Mouse (Mus musculus) gastrocnemius, adult 8-10 months (tissue): ENCODE data around the gene Rgs17. TPM values are rescaled to one million over a fixed set of nuclear protein-coding genes. Genes with fewer than 3 reads are reported as not detected.
"Not testable (repeated sequence)": the region's sequence is repeated elsewhere in the genome, so short reads cannot be mapped to it uniquely, and the experiment has no call there.

ENCODE experiments used
- DNase-seq, 2 experiments: peaks; one replicate each; pipeline ENCODE4 v3.0.0; 2022; ENCODE audit warnings: low spot score in 2 of 2
- total RNA-seq, 4 experiments: library from RNA; stranded (reverse); gene quantifications; 2 replicates each; pipeline ENCODE4 v1.2.4; 2022

The Rgs17 gene
- not detected for total RNA-seq

- no peak for DNase-seq
Observed at GRCm38 (mm10) chr10:5922294-5922828, at the start of gene Rgs17. Gene Rgs17, minus strand, starts transcription at chr10:5922400.

- DNase-seq: no peak
Observed at GRCm38 (mm10) chr10:5967655-5968054, 45.5 kb upstream of the Rgs17 start.

DNA sequence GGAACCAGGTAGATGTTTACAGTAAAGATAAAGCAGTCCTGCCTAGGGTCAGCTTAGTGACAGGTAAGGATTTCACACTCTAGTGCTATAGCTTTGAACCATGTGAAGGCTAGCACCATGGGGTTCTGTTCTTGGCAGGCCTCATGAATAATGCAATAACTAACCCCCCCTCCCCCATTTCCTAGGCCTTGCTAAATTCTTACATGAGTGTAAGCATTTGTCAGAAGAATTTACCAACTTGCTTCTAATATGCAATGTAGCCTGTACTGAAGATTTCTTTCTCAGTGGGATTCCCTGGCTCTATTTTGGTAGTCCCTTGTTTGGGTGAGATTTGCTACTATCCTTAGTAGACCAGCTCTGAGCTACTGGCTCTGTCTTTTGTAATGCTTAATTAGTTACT lies 31.6 kb upstream of the Rgs17 start:
- DNase-seq: not testable (repeated sequence)

DNA sequence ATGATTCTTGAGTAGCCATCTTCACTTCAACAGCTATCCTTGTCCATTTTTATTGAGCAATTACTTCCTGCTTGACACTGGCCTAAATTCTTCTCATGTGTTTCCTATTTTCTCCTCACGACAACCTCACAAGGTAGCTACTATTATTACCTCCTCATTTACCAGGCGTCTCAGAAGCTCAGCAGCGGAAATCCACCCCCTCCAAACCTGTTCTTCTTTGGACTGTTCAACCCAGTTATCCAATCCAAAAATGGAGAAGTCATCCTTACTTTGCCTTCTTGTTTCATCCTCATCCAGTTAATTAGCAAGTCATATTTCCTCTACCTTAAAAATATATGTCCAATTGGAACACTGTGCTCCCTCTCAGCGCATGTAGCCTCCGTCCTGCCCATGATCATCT lies 2.1 kb upstream of the Rgs17 start:
- DNase-seq: no peak

- no peak for DNase-seq
Observed at GRCm38 (mm10) chr10:5923096-5923495, 896 bp upstream of the Rgs17 start.

DNA sequence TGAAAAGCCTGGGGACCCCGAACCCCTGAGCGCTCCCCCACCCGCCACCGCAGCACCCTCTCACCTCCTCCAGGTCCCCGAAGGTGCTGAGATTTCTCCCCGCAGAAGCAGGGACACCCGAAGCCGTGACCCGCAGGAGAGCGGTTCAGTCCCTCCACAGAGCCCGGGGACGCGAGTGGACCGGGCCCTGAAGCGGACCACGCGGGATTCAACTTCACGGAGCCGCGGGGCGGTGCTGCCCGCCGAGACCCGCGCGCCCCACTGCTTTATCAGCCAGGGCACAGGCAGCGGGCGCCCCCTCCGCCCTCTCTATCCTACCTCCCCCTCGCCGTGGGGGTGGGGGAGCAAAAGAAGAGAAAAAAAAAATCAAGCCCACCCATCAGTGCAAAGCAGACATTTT lies 429 bp downstream of the Rgs17 start:
- no peak for DNase-seq

GRCm38 (mm10) chr10:5921031-5921551 lies 1.1 kb downstream of the Rgs17 start:
- no peak for DNase-seq

DNA sequence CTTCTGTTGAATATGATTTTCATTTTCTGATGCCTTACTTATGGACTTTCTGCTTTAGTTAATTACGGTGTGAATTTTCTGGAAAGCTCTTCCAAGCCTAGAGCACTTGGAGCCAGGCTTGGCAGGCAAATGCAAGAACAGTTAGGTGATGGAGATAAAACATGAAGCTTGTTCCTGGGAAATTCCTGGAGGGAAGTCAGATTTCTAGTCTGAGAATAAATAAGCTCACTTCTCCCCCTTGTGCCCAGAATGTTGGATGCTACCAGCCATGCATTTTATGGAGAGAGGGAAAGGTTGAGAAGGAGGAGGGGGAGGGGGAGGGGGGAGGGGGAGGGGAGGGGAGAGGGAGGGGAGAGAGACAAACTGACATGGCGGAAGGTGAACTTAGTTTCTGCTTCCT lies 17.8 kb downstream of the Rgs17 start:
- no peak for DNase-seq

DNA sequence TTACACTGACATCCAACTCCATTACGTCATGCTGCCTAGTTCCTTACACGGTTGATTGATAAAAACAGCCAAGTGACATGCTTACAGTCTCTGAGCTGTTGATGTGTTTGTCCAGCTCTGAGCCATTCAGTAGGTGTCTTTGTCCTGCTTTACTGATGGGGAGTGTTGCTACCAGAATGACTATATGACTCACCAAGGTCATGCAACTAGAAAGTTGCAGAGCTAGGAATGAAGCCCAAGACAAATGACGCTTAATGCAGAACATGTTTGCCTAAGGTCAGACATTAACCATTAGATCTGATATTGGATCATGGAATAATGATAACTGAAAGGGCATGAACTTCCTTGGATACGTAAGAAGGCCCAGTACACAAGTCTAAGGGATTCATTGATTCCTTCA lies 20.4 kb downstream of the Rgs17 start:
- no peak for DNase-seq

DNA sequence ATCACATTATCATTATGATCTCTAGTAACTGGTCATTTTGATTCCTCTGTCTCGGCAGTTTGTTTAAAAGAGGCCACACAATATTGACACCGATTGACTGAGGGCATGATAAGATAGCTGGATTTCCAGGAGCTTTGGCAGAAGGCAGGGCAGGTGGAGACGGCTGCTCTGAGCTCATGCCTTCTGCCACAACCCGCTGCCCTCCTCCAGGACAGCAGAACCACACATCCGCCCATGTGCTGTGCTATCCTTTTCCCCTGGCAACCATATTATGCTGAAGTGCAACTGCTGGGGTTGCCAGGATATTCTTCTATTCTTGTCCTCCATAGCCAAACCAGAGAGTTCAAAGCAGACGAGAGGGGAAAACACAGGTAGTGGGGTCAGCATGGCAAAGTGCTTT lies 21.5 kb downstream of the Rgs17 start:
- no peak for DNase-seq

DNA sequence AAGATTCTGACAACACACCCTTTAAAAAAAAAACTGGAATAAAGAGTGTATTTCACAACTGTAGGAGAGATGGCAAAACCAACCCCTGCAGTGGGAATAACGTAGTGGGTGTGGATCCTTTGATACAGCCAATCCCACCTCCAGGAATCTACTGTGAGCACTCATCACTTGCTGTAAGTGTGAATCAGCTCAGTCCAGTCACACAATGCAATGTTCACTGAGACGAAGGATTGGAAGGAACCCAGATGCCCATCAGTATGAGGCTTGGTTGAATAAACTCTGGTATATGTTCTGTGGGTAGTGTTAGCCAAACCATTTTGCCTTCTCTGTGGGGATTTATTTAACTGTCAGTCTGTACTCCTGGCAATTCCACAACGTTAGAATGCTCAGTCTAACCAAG lies 45.1 kb downstream of the Rgs17 start:
- no peak for DNase-seq

DNA sequence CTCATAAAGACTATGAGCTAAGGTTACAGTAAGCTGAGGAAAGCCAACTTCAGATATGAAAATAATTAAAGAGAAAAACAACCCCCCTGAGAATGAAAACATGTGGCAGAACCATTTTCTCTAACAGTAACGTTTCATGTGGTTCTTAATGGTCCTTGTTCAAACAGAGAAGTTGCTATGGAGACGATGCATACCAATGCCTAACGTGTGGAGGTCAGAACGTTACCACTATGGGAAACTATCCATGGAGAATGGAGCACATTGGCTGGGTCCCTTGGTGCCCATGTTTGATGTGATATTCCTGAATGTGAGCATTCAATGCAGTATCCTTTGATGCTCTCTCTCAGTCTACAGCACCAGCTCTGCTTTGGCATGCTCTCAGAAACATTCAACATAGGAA lies 51.1 kb downstream of the Rgs17 start:
- no peak for DNase-seq

GRCm38 (mm10) chr10:5867981-5868552 lies 54.1 kb downstream of the Rgs17 start:
- DNase-seq: no peak

- DNase-seq: no peak
Observed at GRCm38 (mm10) chr10:5865996-5866395, 56.2 kb downstream of the Rgs17 start.

- DNase-seq: no peak
Observed at GRCm38 (mm10) chr10:5862669-5863068, 59.5 kb downstream of the Rgs17 start.

GRCm38 (mm10) chr10:5860849-5861248 lies 61.4 kb downstream of the Rgs17 start:
- DNase-seq: no peak

DNA sequence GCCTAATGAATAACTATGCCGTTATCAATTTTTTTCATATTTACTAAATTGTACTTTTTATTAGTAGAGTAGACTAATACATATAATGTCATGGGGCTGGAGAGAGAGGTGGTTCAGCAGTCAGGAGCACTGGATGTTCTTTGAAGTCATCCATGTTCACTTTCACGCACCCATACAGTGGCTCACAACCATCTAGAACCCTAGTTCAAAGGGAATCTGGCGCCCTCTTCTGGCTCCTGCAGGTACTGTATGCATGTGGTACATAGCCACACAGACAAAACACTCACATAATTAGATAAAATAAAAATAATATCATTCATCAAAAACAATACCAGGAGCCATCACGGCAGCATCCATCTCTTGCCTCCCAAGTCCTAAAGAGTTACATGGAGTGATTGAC lies 62.5 kb downstream of the Rgs17 start:
- no peak for DNase-seq

DNA sequence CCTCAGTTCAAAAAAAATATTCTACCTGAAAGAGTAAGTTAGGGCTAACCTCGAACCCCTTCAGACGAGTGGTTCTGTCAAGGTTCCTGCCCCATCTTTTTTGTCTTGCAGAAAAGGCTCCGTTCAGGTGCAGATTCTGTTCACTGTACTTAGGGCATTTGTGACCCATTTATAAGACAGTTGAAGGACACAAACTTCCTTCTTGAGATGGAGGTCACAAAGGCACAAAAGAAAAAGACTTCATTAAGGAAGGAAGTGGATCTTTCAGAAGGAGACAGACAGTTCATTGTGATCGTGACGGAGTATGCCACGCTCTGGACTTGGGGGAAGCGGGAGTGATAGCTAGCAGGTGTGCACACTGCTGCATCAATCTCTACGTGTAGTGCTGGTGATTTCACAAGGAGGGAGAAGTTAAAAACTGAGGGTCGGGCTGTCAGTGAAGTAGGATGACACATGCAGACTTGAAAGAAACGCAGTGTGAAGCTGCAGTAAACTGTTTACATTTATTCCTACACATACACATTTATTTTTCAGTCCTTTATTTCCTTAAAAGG lies 64.1 kb downstream of the Rgs17 start:
- no peak for DNase-seq

DNA sequence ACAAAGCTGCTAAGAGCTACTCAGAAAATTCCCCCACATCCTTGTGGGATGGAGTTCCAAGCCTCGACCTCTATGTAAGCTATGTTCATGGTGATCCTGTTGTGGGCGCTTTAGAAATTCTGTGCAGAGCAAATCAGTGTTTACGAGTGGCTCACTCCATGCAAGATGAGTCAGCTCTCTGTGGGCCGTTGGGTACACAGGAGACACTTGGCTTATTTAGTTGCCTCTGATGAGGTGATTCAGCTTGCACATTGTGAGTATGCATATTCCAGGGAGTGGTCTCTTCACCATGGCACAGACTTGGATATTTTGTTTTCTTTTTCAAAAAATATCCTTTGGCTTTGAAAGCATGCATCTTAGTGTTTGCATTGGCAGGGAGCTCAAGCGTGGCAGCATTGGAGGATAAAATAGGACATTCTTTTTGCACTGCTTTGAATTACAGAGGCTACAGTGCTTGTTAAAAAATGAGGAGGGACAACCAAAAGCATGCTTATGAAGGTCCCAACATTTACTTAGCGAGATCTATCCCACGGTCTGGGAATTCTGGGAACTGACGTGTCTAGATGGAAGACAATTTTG lies 68.8 kb downstream of the Rgs17 start:
- no peak for DNase-seq

GRCm38 (mm10) chr10:5846939-5847338 lies 75.3 kb downstream of the Rgs17 start:
- no peak for DNase-seq

GRCm38 (mm10) chr10:5841369-5841768 lies 80.8 kb downstream of the Rgs17 start:
- DNase-seq: no peak

DNA sequence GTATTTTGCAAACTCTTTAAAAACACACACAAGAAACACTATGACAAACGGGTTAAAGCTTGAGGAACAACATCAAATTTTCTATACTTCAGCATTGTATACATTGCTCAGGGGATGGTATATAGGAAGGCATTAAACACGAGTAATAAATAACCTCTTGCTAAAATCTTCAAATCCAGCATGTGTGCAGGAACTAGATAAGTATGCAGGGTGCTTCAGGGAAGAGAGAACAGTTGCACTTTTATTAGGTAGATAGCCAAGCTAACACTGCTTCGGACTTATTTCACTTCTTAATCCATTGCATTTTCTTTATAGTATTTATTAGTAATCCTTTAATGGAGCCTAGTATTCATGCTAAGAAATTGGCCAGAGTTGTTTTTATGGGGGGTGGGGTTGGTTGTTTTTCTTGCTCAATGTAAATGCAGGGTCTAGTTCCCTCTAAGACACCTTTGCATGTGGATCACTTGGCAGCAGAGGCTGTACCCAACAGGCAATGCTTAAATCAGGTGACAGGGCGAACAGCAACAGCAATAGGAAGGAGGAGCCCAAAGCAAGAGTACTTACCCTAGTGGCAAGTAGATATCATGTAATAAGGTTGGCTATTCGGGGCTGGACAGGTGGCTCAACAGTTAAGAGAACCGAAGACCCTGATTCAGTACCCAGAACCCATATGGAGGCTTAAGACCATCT lies 95.7 kb downstream of the Rgs17 start:
- no peak for DNase-seq
